Mouse (Mus musculus) limb, embryonic 14.5 days (tissue): ENCODE data around the gene Tacc3. TPM values are rescaled to one million over a fixed set of nuclear protein-coding genes. Genes with fewer than 3 reads are reported as not detected.
A peak's percentile ranks its signal among the peaks of the same experiment; 100 is the strongest.

Experiments
- ATAC-seq: fragments of 200-750 bp; cut with Nextera tagmentation; 2 replicates; pipeline ENCODE4 v1.8.0; 2017; ENCODE audit warnings: low read depth, moderate number of reproducible peaks, moderate TSS enrichment; ENCODE audit not compliant: low FRiP score
- DNase-seq: peaks from one replicate; pipeline ENCODE4 v3.0.0-alpha.2; 2015; ENCODE audit warnings: low spot score
- H3K27ac ChIP-seq: fragments of 300-500 bp; sonication (generic); replicated peaks from 2 replicates; pipeline ENCODE4 v1.5.1; 2014; ENCODE audit warnings: low read depth, mild to moderate bottlenecking, low read length, moderate library complexity, mixed read lengths
- H3K27me3 ChIP-seq: fragments of 300-500 bp; sonication (generic); 2 replicates; pipeline ENCODE4 v1.6.1; 2014; ENCODE audit warnings: low read length, mixed read lengths; ENCODE audit not compliant: control insufficient read depth, insufficient read depth
- H3K36me3 ChIP-seq: fragments of 300-500 bp; sonication (generic); 2 replicates; pipeline ENCODE4 v1.6.1; 2014; ENCODE audit warnings: mild to moderate bottlenecking, low read length, moderate library complexity, mixed read lengths; ENCODE audit not compliant: control insufficient read depth, insufficient read depth
- H3K4me1 ChIP-seq: fragments of 300-500 bp; sonication (generic); 2 replicates; pipeline ENCODE4 v1.6.1; 2014; ENCODE audit warnings: antibody characterized with exemption, low read length, mixed read lengths; ENCODE audit not compliant: control insufficient read depth, insufficient read depth
- H3K4me2 ChIP-seq: fragments of 300-500 bp; sonication (generic); replicated peaks from 2 replicates; pipeline ENCODE4 v1.6.1; 2014; ENCODE audit warnings: low read depth, mild to moderate bottlenecking, low read length, moderate library complexity; ENCODE audit not compliant: severe bottlenecking
- H3K4me3 ChIP-seq: fragments of 300-500 bp; sonication (generic); replicated peaks from 2 replicates; pipeline ENCODE4 v1.5.1; 2014; ENCODE audit warnings: low read length
- H3K9ac ChIP-seq: fragments of 300-500 bp; sonication (generic); 2 replicates; pipeline ENCODE4 v1.6.1; 2014; ENCODE audit warnings: mild to moderate bottlenecking, low read depth, low read length, moderate library complexity; ENCODE audit not compliant: severe bottlenecking
- H3K9me3 ChIP-seq: fragments of 300-500 bp; sonication (generic); 2 replicates; pipeline ENCODE4 v1.6.1; 2016; ENCODE audit warnings: low read length; ENCODE audit not compliant: control insufficient read depth
- POLR2A ChIP-seq: fragments of 200-500 bp; IDR thresholded peaks from 2 replicates; pipeline ENCODE4 v1.8.0; 2012; ENCODE audit warnings: inconsistent platforms, mild to moderate bottlenecking, moderate library complexity, borderline replicate concordance; ENCODE audit not compliant: insufficient read depth, insufficient read length; ENCODE audit errors: extremely low read depth
- WGBS: fragments of 180-500 bp; shearing (Covaris S2); extraction: QIAGEN DNeasy Blood & Tissue Kit; methylation state at CpG from one replicate; pipeline ENCODE4 v1.1.7; 2014; 5-methylcytosine and 5-hydroxymethylcytosine counted together
- polyA plus RNA-seq, 2 experiments: library from polyadenylated mRNA; depleted of rRNA in 1 of 2; stranded (reverse) in 1 of 2; unstranded in 1 of 2; fragments of >200 nt; fragmentation: Nextera tagmentation in 1 of 2; extraction: Ambion mirVana in 1 of 2; gene quantifications; 2 replicates each; pipeline versions ENCODE4 v1.2.1 to v1.2.3; 2012 to 2014

Tacc3 gene
- polyA plus RNA-seq, 2 experiments, result 103 to 147 TPM

- Histone ChIP-seq H3K4me2 (no peak overlapping the region), H3K4me3 (no peak overlapping the region), H3K27me3 (no peaks in the 10 kb centered on the region), H3K9ac (no peak overlapping the region), H3K4me1 (peaks cover 4% of the 10 kb centered on the region; the same call in 1 of the 2 replicates), H3K36me3 (no peaks in the 10 kb centered on the region), H3K27ac (no peak overlapping the region), H3K9me3 (no peaks in the 10 kb centered on the region)
- ATAC-seq (no peak), DNase-seq (no peak)
- no peak for TF ChIP-seq POLR2A
- WGBS, result 71% methylated on average over 15 of the region's 15 CpGs
Measured at GRCm38 (mm10) chr5:33681611-33682388, 23.9 kb downstream of the Tacc3 start.

GRCm38 (mm10) chr5:33682963-33683362 lies 25.0 kb downstream of the Tacc3 start:
- H3K27me3 ChIP-seq, result no peaks in the 10 kb centered on the region
- no peak for ATAC-seq
- WGBS, result 78% methylated on average over 4 of the region's 4 CpGs
- no peaks in the 10 kb centered on the region for H3K36me3 ChIP-seq
- H3K27ac ChIP-seq, result no peak overlapping the region
- H3K4me3 ChIP-seq, result no peak overlapping the region
- no peaks in the 10 kb centered on the region for H3K9me3 ChIP-seq
- no peak for DNase-seq
- no peak for TF ChIP-seq POLR2A
- H3K4me2 ChIP-seq, result no peak overlapping the region
- no peak overlapping the region for H3K9ac ChIP-seq
- H3K4me1 ChIP-seq, result peaks cover 4% of the 10 kb centered on the region; the same call in 1 of the 2 replicates

- DNase-seq, result peak; percentile 67
- WGBS, result 45% methylated on average over 7 of the region's 7 CpGs
Measured at GRCm38 (mm10) chr5:33683897-33684652, 26.1 kb downstream of the Tacc3 start.

GRCm38 (mm10) chr5:33684932-33685331 lies 27.0 kb downstream of the Tacc3 start:
- H3K4me2 ChIP-seq, result no peak overlapping the region
- no peak for ATAC-seq
- no peak overlapping the region for H3K27ac ChIP-seq
- no peaks in the 10 kb centered on the region for H3K36me3 ChIP-seq
- H3K4me1 ChIP-seq, result peaks cover 20% of the 10 kb centered on the region
- DNase-seq, result no peak
- no peaks in the 10 kb centered on the region for H3K27me3 ChIP-seq
- TF ChIP-seq POLR2A, result no peak
- H3K9me3 ChIP-seq, result no peaks in the 10 kb centered on the region
- no peak overlapping the region for H3K4me3 ChIP-seq
- H3K9ac ChIP-seq, result no peak overlapping the region
- WGBS, result 70% methylated on average over 4 of the region's 4 CpGs

More at GRCm38 (mm10) chr5:33683897-33684652, 26.1 kb downstream of the Tacc3 start:
- Histone ChIP-seq H3K36me3 (no peaks in the 10 kb centered on the region), H3K9ac (no peak overlapping the region), H3K27ac (no peak overlapping the region), H3K4me1 (peaks cover 12% of the 10 kb centered on the region), H3K27me3 (no peaks in the 10 kb centered on the region), H3K4me2 (no peak overlapping the region), H3K9me3 (no peaks in the 10 kb centered on the region), H3K4me3 (no peak overlapping the region)
- TF ChIP-seq POLR2A, result no peak
- no peak for ATAC-seq

- no peak overlapping the region for H3K27ac ChIP-seq
Measured at GRCm38 (mm10) chr5:33687142-33687541, 29.2 kb downstream of the Tacc3 start.

More at GRCm38 (mm10) chr5:33687142-33687541, 29.2 kb downstream of the Tacc3 start:
- ATAC-seq (no peak), DNase-seq (no peak)
- Histone ChIP-seq H3K4me1 (peaks cover 30% of the 10 kb centered on the region), H3K27me3 (no peaks in the 10 kb centered on the region), H3K4me2 (no peak overlapping the region), H3K9ac (no peak overlapping the region), H3K9me3 (no peaks in the 10 kb centered on the region), H3K4me3 (no peak overlapping the region), H3K36me3 (no peaks in the 10 kb centered on the region)
- WGBS, result 81% methylated on average over 4 of the region's 4 CpGs
- no peak for TF ChIP-seq POLR2A
